Mouse (Mus musculus) bone marrow, adult 2 months (tissue): ENCODE measurements around the gene Plpp1.

Experiments
- CTCF ChIP-seq: fragments of 200-500 bp; IDR thresholded peaks from 2 replicates; pipeline ENCODE4 v1.5.1; 2011; ENCODE audit warnings: low read length, control low read depth; ENCODE audit not compliant: control insufficient read depth, insufficient read depth
- POLR2A ChIP-seq: fragments of 200-500 bp; IDR thresholded peaks from 2 replicates; pipeline ENCODE4 v1.6.1; 2011; ENCODE audit warnings: low read depth, mild to moderate bottlenecking, control low read depth, low read length, borderline replicate concordance; ENCODE audit not compliant: control insufficient read depth

DNA sequence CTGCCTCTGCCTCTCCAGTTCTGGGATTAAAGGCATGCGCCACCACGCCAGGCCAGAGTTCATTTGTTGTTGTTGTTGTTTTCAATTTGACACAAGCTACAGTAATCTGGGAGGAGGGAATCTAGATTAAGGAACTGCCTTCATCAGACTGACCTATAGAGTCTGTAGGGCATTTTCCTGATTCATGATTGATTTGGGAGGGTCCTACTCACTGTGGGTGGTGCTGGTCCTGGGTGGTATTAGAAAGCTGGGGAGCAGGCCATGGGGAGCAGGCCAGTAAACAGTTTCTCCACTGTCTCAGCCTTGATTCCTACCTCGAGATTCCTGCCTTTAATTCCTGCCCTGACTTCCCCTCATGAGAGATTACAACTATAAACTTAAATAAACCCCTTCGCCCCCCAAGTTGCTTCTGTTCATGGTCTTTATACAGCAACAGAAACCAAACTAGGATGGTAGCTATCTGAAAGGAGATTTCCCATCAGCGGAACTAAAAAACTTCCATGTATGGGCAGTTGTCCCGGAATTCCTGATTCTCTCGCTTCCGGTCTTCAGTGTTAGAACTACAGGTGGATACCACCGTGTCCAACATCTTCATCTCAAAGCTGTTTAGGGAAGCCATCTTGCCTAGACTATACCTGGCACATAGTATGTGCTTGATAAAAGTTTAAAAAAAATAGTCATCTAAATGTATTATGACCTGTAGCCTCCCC lies 2.2 kb upstream of the Plpp1 start:
- TF ChIP-seq CTCF (no peak), POLR2A (no peak)
